Mouse (Mus musculus) G1E (cell line): Measurements from ENCODE around the gene Rab2b.

Source experiments
- CTCF ChIP-seq: IDR thresholded peaks from 2 replicates; pipeline ENCODE4 v1.5.1; 2012; ENCODE audit warnings: low read depth, low read length, inconsistent platforms, mixed read lengths
- GATA1 ChIP-seq: IDR thresholded peaks from 2 replicates; pipeline ENCODE4 v1.6.1; 2012; ENCODE audit warnings: borderline replicate concordance, low read length, inconsistent platforms, mixed read lengths
- TAL1 ChIP-seq: conservative IDR thresholded peaks from 2 replicates; pipeline ENCODE4 v1.6.1; 2012; ENCODE audit warnings: low read depth, low read length, inconsistent platforms, mixed read lengths

GRCm38 (mm10) chr14:52316441-52317225 is 37.3 kb upstream of the Rab2b start:
- TF ChIP-seq TAL1 (no peak), CTCF (no peak), GATA1 (no peak)
